Mouse (Mus musculus) CD4-positive, CD25-positive, alpha-beta regulatory T cell, adult 4 months (primary cell): ENCODE data around the gene Grik5. TPM values are rescaled to one million over a fixed set of nuclear protein-coding genes. Genes with fewer than 3 reads are reported as not detected.
A peak's percentile ranks its signal among the peaks of the same experiment; 100 is the strongest.

ENCODE experiments used
- ATAC-seq: one replicate; pipeline ENCODE4 v1.8.0; 2017
- polyA plus RNA-seq, 2 experiments: library from polyadenylated mRNA; unstranded; fragments of 100-300 nt; shearing (Covaris generic); gene quantifications; one replicate each; pipeline ENCODE4 v1.2.1; 2017

Grik5 gene
- polyA plus RNA-seq = 1 to 10 TPM; 4.1 to 4.5 TPM

DNA sequence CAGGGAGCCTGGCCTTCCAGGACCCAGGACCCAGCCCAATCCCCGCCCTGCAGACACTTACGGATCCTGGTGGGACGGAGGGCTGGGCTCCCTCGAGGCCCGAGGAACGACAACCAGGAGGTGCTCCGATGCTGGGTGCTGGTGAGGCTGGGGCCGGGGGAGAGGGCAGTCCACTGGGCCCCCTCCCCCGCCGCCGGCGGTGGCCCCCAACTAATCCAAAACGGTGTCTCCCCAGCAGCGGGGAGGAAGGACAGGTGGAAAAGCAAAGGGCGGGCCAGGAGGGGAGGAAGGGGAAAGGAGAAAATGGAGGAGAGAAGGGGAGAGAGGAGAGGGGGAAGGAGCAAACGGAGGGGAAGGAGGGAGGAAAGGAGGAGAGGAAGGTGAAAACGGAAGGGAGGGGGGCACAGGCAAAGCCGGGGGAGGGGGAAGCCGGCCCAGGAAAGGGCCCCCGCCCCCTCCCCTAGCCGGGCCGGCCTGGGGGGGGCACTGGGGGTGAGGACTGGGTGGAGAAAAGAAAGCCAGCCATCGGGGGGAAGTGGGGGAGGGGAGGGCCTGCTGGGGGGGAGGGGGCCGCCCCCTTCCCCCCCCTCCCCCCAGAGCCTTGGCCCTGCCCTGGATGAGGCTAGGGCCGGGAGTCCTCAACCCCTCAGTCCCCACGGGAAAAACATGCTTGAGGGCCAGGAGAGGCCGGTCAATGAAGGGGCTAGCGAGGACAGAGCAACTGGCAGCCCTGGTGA lies at the start of gene Grik5, which contains the start of gene Zfp574:
Gene Grik5, minus strand, starts transcription at position 368 of the 737 bp plus-strand sequence.
Gene Zfp574, plus strand, starts transcription at position 589 of the 737 bp plus-strand sequence.
- ATAC-seq = no peak

DNA sequence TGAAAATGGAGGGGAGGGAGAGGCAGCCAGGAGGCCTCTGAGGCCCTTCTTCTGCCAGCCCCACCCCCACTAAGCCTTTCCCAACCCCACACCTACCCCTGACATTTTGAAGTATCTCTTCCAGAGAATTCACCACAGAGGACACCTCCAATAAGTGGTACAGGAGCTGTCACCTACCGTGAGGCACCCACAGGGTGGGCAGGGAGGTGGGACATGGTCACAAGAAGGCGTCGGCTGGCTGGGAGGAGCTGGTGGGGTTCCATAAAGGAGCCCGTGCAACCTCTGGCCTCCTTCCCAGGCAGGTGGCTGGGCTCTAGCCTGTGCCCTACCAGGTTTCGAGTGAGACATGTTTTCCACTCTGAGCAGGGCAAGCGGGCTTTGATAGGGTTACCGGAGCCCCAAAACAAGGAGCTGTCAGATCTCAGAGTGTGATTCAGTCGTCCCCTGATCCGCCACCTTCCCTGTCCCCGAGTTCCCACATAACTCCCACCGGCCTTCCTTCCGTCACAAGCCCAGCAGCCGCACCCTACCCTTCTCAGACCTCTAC lies 49.2 kb upstream of the Grik5 start:
- peak; percentile 15 for ATAC-seq

DNA sequence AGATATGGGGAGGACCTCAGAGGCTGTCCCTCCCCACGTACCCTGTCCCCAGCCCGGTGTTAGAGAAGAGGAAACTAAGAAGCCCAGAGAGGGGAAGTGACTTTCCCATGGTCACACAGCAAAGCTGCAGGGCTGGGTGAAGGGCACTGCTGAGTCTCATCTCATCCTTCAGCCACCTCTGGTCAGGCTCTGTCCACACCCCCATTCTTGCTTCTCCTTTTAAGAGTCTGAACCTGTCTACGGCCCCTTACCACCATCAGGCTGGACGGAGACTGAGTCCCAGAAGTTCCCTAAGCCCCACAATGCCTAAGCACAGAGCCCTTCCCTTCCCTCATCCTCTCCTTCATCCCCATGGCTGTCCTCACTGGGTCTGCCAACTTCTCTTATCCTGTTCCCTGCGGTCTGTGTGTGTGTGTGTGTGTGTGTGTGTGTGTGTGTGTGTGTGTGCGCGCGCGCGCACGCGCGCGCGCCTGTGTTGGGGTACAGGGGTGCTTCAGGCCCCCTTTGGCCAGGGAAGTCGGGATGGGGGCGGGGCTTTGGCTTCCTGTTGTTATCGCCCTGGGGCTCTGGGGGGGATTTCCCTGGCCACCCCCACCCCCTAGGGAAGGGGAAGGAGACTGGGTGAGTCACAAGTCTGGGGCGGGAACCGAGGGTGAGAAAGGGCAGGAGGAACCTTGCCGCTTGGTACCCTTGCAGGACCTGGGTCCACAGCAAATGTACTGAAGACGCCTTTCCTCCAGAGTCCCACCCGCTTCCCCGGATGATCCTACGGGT lies 48.1 kb upstream of the Grik5 start:
- ATAC-seq = peak; percentile 89

DNA sequence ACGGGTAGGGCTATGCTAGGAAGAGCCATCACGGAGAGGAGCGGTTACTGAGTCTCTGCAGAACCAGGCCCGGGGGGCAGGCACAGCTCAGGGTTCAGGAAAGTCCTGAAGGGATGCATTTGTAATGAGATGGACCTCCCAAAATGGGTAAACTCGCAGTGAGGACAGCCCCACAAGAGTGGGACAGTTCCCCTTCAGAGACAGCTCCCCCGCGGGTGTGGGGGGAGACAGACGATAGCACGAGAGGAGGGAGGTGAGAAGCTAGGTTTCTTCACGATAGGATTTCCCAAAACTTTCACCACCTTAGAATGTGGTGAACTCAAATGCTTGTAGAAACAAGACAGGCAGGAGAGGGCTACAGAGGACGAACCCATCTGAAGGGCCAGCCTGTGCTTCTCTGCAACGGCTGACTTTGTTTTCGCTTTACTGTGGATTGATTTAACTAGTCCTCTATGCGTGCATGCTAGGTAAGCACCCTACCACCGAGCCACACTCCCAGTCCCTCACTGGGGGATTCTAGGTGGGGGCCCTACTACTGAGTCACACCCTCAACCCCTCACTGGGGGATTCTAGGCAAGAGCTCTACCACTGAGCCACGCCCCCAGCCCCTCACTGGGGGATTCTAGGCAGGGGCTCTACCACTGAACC lies 40.9 kb upstream of the Grik5 start:
- no peak for ATAC-seq

DNA sequence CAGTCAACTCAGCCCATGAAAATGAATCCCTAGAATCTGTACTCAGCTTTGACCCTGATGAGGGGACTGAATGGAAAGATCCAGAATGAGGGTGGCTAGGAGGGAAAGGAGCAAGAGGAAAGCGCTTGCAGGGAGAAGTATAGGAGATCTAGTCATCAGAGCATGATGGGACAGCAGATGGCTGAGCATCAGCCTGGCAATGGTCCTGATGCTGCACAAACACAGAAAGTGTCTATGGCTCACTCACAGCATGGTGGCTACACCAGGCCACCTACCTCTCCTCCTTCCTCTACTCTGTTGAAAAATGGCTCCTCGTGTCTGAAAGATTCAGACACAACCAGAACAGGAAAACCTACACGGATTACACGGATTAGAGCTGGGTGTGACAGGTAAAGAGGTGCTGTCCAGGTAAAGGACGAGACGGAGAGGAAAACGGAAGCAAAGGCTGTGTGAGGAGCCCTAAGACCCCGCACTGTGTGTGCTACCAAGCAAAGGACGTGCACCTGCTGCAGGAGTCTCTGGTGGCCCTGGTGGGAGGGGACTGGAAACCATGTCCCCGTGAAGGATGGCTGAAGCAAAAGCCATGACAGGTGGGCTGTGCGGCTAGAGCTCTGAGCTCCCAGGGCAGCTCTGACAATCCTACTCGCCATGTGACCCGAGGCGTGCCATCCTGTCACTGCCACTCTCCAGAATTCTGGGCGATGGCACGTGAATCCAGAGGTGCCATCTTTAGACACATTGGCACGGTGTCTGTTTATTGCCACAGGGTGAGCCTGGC lies 40.2 kb upstream of the Grik5 start:
- ATAC-seq = no peak

DNA sequence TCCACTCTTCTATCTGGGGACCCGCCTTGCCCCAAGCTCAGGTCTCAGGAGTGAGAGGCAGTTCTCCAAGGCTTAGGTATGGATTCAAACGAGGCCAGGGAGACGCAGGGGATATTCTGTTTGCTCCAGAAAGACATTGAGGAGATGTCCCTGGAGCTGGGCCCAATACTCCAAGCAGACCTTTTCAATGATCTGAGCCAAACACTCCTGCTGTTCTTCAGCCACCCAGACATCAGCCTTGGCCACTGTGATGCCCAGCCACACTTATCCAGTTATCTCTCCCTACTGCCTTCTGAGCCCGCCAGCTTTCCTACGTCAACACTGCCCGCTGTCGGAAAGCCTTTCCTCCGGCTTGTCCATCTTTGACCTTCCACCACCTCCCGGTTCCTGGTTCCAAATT lies 38.2 kb upstream of the Grik5 start:
- ATAC-seq = no peak

DNA sequence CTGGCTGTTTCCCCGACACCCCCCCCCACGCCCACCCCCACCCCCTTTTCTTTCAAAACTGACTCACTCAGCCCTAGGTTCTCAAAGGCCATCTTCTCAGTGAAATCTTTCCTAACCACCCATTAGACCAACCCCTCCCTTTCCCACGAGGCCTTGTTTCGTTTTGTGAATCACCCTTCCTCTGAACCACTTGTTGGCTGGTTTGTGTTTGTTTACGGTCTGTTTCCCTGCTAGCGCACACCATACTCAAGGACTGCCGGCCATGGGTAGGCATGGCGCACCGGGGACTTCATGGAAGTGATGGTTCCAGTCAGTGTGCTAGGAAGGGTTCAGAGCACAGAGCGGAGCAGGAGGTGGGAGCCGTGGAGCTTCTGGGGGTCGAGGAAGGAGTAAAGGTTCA lies 37.2 kb upstream of the Grik5 start:
- no peak for ATAC-seq

DNA sequence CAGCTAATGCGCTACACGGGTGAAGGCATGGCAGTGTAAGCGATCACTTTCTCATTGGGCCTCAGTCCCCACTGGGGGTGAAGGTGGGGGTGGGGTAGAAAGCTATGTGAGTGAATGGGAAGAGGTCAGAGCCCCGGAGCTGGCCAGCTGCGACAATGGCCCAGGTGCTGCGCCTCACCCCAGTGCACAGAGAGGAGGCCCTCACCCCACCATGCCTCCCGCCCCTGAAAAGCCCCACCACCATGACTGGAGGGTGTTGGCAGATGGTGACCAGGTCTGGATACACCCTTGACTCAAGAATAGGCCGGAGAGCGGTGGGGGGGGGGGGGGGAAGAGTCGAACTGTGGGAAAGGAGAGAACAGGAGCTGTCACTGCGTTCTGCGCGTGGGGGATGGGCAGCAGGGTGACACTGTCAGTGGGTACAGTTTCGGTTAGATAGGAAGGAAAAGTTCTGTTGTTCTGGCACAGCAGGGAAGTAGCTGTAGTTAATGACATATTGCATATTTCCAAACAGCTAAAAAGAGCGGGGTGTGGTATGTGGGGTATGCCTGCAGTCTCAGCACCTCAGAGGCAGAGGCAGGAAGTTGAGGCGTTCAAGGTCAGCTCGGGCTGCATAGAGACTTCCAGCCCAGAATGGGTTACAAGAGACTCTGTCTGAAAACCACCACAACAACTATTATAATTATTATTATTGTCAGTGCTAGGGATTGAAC lies 34.8 kb upstream of the Grik5 start:
- peak; percentile 57 for ATAC-seq

DNA sequence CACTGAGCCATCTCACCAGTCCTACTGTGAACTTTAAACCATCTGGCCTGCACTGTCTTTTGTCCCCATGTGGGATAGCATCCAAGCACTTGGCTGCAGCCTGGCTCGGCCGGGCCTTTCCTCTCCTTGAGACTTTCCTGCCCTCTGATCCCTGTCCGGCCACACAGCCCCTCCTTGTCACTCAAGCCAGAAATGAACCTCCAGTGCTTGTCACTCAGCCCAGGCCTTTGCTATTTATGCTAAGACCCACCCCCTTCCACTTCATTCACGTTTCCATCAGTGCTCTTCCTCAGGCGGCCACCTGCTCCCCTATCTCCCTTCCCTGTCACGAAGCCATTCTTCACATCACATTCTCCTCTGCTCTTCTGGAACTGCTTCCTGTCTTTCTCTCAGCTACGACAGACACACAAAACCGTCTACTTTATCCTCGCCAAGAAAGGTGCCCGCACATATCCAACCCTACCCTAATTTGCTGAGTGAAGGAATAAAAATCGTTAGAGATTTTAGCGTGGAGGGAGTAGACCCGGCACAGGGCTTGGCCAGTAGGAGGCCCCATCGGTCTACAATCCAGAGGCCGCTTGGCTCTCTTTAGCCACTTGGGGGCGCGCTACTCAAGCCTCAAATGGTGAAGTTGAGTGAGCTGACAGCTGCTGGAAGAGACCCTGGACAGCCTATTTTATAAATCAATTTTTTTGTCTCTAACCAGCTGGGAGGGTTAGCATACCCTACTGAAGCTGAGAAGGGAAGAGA lies 33.4 kb upstream of the Grik5 start:
- peak; percentile 81 for ATAC-seq

DNA sequence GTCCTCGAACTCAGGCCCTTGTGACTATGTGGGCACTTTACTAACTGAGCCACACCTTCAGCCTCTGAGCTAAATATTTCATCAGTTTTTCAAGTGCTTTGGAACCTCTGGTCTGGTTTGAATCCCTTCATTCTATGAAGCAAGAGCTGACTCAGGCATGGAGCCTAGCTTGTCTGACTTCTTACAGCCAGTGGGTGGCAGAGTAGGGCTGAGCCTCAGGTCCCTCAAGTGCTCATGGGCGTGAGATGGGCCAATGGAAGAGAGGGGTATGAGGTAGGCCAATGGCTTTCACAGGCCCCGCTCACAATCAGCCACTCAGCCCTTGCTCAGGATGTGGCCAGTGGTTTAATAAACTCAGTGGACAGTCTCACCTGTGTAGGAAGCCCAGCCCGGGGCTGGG lies 27.4 kb upstream of the Grik5 start:
- no peak for ATAC-seq

DNA sequence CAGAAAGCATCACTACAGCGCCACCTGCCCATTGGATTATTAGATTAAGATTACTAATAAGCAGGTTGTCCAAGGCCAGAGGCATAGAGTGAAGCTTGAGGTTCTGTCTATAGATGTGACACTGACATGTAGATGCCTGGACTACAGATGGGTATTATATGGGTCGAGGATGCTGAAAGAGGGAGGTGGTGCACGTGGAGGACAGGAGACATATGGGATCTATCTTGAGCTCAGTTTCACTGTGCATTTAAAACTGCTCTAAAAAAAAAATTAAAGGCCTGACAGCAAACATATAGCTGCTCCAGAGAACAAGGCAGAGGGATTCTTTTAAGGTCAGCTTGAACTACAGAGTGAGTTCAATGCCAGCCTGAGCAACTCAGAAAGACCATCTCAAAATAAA lies 26.0 kb upstream of the Grik5 start:
- ATAC-seq = no peak

DNA sequence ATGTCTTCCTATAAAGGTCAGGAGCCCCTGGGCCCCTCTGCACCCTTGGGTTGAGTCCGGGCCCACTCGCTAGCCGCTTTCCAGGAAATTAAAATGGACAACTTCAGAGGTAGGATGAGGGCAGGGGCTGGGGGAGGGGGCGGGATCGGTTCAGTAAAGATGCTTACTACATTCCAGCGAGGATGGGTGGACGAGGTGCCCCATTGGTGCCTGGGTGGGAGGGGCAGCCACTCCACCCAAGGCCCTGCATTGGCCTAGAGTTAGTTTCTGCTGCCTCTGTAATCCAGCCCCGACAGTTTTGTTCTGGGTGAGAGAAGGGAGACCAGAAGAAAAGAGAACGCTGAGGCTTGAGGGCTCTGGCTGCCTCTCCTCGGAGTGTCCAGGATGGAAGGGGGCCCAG lies 17.7 kb upstream of the Grik5 start:
- ATAC-seq = no peak

DNA sequence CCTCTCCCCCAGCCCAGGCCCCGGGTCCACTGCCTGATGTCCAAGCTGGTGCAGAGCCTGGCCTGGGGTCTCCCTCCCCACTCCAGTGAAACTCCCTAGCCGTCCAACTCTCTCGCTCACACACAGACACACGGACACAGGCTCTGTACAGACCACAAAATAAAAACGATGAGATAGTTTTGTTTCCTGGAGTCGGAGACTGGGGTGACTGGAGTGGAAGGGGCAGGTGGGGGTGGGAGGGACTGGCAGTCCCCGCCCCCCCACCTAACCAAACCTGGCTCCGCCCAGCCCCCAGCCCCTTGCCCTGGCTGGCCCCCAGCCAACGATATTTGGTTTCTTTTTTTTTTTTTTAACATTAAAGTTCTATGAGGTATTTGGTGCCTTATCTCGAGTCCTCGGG lies 16.8 kb upstream of the Grik5 start:
- ATAC-seq = peak; percentile 40

DNA sequence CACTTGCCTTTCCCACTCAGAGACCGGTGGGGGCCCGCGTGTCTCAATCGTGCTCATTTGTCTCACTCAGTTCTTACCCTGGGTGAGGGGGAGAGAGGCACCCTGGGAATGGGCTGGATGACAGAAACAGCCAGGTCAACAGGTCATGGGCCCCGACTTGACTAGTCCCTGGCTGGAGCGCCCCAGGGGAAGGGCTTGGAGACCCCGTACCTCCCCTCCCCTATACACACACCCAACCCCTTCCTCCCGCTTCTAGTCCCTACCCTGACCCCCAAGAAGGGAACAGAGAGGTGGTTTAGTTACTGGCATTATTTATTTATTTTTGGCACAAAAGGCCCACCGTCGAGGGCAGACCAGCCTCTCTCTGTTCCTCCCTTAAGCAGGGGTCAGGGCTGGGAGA lies 16.4 kb upstream of the Grik5 start:
- ATAC-seq = peak; percentile 37

DNA sequence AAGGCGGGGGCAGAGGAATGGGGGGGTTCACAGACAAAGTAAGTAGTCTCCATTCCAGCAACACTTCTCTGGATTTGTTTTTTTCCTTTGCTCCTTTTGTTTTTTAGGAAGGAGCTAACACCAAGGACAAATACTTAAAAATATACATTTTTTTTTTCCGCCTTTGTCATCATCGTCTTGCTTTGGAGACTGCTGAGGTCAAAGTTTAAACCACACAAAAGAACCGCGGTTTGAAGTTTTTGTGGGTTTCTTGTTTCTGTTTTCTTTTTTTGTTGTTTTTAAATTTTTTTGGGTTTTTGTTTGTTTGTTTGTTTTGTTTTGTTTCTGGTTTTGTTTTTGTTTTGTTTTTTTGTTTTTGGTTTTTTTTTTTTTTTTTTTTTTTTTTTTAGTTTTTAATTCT lies 15.8 kb upstream of the Grik5 start:
- ATAC-seq = peak; percentile 37

DNA sequence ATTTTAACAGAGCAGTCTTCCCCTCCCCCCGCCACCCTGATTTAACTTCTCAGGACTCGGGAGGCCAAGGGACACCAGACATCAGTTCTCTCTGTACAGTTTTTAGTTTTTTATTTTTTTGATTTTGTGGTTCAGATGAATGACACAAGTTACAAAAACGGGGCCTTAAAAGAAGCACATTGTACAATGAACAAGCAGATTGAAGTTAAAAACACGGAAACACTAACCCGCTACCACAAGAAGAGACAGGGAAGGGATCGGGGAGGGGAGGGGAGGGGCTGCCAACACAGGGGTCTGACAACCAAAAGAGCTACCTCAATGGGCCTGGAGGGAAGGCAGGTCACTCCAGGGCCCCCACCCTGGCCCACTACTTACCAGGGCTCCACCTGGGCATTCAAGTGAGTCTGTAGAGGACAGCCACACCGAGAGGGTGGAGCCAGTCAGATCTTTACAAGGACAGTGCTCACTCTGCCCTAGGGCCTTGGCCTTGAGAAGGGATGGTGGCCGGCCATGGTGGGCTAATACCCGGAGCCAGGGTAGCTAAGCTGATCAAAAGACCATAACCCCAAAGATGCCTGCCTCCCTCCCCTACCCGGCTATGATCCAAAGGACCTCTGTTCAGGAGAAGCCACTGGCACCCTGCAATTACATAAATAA lies 15.2 kb upstream of the Grik5 start:
- ATAC-seq = no peak

DNA sequence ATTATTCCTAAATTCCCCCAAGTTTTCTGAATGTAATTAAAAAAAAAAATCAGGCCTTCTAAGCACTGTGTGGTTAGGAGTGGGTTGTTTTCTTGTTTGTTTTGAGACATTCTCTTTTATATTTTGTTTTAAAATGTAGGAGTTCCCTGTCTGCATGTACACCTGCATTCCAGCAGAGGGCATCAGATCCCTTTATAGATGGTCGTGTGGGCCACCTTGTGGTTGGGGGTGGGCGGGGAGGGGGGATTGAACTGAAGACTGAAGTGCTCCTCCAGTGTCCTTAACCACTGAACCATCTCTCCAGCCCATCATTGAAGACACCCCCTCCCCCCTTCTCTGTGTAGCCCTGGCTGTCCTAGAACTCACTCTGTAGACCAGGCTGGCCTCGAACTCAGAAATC lies 14.5 kb upstream of the Grik5 start:
- no peak for ATAC-seq

DNA sequence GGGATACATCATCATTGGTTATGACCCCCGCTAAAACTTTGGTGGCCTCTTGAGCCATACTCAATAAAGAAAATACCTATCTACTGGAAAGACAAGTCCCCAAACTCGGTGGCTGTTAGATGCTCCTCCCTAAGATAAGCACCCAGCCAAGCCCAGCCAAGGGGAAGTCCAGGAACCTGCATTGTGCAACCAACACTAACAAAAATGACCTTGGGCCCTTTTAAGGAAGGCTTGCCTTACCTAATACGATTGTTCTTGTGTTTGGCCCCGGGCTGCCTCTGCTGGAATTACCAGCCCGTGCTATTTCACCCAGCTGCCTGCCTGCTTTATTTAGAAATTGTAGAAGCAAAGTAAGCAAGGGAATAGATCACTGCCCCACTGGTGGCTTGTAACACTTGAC lies 12.5 kb upstream of the Grik5 start:
- no peak for ATAC-seq

DNA sequence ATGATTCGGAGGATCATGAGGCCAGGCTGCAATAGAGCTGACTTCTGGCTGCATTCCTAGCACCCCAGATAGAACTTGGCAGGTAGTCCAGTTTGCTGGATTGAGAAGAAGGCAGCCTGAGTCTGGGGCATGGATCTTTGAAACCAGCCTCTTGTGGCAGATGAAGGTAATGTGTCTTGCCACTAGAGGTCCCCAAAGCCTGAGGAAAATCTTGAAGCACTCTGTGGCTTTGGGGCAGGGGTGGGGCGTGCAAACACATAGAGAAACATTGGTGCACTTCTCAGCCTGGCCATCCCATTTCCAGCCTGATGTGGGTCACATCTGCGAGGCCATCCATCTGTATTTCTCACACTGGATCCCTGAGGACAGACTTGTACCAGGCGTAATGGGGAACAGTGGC lies 10.4 kb upstream of the Grik5 start:
- peak; percentile 69 for ATAC-seq

DNA sequence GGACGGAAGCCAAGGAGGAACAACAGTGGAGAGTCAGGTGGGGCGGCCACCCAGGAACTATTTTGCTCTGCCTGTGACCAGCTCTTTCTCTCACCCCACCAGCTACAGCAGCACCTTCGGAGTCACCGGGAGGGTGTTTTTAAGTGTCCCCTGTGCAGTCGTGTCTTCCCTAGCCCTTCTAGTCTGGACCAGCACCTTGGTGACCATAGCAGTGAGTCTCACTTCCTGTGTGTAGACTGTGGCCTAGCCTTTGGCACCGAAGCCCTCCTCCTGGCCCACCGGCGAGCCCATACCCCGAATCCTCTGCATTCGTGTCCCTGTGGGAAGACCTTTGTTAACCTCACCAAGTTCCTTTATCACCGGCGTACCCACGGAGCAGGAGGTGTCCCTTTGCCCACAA lies 8.3 kb upstream of the Grik5 start:
- no peak for ATAC-seq
